Mouse (Mus musculus) megakaryocyte, adult 5-6 weeks (primary cell): ENCODE measurements around the gene Galr2. TPM values are rescaled to one million over a fixed set of nuclear protein-coding genes. Genes with fewer than 3 reads are reported as not detected.

Experiments used
- ATAC-seq: 2 replicates; pipeline ENCODE4 v1.8.0; 2016; ENCODE audit warnings: mild to moderate bottlenecking, inconsistent platforms; ENCODE audit not compliant: poor library complexity, severe bottlenecking
- total RNA-seq, 2 experiments: library from RNA; stranded (forward) in 1 of 2; stranded (reverse) in 1 of 2; fragments of 153-499, 151-499 nt in 1 of 2; fragments of 221-1000, 200-1000 nt in 1 of 2; gene quantifications; 2 replicates each; pipeline versions ENCODE4 v1.2.3 to v1.2.4; 2015 to 2017

The Galr2 gene
- total RNA-seq, 2 experiments from 2014 or later: 0.07 TPM; not detected in 1

DNA sequence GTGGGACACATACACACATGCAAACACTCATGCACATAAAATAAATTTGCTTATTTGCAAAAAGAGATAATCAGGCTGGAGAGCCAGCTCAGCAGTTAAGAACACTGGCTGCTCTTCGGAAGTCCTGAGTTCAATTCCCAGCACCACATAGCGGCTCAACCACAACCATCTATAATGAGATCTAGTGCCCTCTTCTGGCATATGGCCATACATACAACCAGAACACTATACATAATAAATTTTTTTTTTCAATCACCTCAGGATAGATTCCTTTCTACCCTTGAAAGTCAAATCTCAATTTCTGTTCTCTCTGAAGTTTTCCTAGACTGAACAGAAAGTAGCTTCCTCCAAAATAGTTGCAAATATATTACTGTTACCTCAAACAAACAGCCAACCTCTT lies 24.7 kb downstream of the Galr2 start:
- ATAC-seq: no peak

DNA sequence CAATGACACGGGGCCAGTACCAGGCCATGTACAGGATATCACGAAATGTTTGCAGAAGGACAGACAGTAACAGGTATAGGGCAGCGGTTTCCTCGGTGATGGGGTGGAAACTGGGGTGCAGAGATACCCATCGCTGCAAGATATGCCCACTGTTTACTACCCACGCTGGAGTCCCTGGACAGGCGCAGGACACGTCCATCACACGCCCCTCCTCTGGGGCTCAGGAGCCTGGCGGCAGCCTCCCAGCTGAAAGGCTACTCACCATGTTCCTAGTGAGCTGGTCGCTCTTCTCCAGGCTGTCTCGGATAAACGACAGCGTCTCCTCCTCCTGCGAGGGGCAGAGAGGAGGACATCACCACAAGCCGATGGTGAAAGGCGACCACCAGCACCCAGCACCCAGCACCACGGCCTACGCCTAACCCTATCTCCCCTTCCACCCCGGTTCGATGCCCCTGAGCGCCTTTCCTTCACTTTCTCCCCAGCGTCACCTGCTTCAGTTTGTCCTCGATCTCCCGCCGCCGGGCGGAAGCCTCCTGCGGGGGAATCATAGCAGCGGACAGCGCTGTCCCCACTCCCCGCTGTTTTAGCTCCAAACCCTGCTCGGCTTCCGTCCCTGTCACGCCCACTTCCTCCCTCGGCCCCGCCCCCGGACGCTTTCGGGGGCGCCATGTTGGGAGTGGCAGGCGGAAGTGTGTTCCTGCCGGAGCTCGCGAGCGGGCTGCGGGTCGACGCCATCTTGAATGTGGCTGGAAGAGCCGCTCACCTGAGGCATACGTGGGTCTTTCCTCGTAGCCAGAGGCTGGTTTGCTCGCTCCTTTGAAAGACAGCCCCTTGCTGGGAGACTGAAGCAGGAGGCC lies 25.6 kb downstream of the Galr2 start:
- ATAC-seq: peak; percentile 100

DNA sequence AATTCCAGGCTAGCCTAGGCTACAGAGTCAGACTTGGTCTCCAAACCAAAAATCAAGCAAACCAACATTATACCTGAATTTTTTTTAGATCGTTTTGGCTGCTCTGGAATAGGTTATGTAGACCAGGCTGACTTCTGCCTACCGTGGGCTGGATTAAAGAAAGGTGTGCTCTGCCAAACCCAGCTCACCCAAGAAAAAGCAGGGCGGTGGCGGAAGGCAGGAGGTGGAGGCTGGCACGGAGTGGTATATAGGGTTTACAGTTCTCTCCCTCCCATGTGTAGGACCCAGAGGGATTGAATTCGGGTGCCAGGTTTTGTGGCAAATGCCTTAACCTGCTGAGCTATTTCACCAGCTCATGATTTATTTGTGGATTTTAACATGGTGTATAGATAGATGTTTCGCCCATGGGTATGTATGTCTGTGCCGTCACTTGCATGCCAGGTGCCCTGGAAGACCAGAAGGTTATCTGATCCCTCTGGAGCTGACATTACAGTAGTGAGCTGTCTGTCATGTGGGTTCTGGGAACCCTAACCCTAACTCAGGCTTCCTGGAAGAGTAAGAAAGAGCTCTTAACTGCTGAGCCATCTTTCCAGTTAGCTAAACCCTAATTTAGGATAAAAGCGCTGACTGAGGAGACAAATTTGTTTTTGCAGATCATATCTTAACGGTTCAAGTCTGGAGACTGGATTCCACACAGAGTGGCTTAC lies 26.4 kb downstream of the Galr2 start, which contains the start of gene Exoc7:
Gene Exoc7 (minus strand): TSS at position 215 of the 707 bp plus-strand sequence.
- ATAC-seq: no peak

DNA sequence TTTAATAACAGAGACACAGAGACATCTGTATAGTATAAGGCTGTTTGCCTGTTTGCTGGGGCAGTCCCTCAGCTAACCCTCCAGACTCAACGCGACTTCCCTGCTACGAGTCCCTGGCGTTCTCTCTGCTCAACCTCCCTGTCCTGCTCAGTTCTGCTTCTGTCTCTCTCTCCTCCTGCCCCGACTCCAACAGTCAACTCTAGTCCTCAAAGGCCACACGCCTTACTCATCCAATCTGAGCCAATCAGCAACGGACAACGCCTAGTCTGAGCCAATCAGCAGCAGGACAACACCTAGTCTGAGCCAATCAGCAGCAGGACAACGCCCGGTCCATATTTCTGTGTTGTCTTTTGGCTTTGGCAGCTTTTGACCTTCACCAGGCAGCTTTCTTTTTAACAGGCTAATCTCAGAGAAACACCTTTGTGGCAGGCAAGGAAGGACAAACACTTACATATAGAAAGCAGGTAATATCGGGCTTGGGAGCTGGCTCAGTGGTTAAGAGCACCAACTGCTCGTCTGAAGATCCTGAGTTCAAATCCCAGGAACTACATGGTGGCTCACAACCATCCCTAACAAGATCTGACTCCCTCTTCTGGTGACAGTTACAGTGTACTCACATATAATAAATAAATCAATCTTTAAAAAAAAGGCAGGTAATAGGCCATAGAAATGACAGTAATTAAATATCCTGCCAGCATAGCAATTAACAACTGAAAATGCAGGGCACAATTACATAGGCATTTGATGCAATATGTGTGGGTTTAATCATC lies 27.2 kb downstream of the Galr2 start:
- ATAC-seq: 0 out of 2 replicates have a peak, but pooled peaks have one; percentile 26

DNA sequence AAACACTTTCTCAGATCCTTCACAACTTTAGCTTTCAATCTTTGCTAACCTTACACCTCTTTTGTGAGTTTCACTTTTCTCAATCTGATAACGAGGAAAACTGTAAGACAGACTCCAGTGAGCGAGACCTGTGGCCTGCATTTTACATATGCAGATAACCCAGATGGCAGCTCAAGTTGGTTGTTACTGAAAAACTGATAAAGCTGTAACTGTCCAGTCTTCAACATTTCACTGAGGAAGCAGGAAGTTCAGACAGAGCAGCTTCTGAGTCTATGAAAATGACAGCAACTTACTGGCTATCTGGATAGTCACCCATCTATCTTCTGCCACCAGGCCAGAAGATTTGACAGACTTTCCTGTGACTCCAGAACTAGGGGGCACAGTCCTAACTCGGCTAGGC lies 28.9 kb downstream of the Galr2 start:
- no peak for ATAC-seq

DNA sequence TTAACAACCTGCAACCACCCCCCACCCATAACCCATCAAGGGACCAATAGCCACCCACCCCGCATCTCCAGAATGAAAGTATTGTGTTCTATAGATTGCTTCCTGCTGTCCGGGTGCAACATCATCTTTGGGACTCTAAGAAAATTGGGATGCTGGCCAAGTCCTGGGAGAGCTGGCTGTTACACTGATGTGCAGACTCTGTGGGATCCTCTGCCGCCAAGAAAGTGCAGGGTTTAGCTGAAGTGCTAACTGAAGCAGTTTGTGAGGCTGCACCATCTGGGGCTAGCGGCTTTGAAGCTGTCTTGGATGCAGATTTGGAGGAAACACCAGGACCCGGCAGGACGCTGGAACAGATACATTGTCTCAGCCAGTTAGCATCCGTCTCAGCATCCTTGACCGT lies 30.4 kb downstream of the Galr2 start:
- ATAC-seq: no peak

DNA sequence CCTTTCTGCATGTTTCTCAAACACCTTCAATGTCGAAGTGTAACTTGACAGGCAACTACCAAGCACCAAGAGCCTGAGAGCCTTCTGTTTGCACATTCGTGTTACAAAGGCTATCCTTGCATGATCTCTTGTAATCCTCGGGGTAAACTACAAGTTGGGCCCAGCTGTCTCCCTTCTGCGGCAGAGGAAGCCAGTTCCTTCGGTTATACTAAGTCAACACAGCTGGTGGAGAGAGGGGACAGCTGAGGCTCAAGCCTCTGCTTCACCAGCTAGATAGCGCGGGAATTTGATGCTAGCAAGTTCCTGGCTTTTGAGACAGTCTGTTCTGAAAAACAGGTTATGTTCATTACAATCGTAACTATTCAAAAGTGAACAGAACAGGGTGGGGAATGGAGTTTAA lies 31.6 kb downstream of the Galr2 start:
- ATAC-seq: no peak

DNA sequence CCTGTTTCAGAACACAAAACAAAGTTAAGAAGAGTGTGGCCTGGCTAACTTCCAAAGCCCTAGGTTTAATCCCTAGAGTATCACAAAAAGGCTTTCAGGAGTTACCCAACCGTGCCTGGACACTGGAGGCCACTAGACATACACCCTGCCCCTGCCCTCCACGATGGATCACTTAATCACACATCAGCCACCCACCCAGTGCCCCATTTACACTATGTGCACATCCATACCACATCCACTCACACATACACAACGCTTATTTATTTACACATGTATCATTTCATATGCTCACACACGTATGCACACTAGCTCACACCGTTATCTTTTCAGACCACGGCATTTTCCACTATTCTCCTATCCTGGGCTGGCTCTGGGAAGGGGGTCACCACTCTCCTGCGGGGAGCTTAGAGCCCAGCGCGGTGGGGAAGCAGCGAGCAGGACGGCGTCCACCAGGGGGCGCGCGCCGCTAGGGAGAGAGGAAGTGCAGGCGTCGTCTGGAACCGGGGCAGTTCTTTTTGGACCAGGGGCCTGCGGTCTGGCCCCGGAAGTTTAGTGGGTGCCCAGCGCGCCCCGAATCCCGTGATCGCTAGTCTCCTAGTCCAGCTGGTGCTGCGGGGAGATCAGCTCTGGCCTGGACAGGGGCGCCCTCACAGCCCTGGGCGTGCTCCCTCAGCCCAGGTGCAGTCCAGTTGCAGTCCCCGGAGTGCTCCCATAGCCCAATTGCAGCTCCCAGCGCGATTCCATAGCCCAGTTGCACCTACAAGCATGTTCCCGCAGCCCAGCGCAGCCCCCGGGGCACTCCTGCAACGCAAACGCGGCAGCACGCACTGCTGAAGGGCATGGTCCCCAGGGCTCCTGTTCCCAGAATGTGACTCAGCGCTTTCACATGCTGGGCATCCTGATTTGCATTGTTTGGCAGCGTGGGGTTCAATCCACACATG lies 38.2 kb downstream of the Galr2 start:
- ATAC-seq: peak; percentile 99

DNA sequence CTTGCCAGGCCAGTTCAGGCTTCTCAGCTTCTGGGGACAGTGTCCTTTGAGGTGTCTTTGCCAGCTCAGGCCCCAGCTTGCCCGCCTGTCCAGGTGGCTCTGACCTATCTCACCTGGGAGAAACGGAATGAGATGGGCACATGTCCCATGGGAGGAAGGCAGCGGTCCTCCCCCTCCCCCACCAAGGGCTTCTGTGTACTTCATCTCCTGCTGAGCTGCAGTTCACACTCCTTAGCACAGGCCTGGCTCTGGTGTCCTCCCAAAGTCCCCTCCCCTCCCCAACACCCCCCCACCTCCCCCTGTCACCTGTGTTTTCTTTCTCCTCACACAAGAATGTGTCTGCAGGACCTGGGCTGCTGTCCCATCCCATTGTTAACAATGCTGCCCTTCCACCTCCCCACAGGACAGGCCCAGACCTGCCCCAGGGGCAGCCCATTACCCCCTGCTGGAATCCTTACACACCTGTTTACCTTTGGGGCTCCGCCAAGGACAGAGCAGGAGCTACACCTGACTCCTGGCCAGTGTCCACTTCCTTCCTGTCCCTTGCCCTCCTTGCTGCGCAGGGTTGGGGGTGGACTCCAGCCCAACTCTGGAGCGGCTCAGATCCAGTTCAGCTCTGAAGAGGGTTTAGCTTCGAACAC lies 46.3 kb downstream of the Galr2 start:
- ATAC-seq: no peak

DNA sequence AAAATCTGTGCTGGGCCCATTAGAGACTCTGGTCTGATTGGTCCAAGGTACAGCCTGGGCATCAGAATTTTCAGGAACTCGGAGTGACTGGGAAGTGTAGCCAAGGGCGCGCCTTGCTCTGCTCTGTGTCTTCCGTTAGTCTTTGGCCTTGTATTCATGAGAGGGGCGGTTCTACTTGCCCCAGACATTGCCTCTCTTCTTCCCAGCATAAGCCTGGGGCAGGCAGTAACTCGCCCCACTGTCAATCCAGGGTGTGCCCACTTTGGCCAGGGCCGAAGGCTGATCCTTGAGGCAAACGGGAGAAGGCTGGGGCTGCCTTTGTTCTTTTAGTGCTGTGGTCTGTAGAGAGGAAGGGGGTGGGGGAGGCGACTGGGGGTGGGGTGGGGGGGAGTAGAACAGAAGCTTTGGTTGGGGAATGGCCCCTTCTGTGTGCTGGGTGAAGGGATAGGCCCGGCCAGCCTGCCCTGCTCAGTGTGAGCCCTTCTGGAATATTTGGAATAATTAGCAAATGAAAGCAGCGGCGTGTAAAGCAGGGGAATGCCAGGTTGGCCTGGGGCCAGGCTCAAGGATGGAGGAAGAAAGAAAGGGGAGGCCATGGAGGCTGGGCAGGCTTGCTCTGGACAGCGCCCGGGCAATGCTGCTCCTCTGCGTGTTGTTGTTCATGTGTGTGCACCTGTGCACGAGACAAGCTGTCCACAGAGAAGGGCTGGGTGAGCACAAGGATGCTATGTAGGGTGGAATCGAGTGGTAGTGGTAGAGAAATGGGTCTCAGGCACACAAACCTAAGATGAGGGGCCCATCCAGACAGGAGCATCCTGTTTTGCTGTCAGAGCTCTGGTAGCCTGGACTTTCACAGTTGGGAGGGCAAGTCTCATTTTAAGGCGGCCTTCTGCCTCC lies 48.8 kb downstream of the Galr2 start:
- no peak for ATAC-seq

DNA sequence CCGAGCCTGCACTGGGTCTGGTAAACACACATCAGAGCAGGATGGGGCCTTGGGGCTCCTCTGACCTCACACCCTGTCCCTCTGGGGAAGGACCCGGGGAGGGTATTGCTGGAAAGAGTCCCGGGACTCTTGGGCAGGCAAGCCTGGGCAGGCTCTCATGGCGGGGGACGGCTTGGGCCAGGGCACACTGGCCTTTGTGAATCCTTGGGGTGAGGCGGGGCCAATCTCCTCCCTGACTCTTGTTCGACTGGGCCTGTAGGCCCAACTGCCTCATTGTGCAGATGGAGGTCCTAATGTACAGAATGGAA lies 49.4 kb downstream of the Galr2 start:
- no peak for ATAC-seq

DNA sequence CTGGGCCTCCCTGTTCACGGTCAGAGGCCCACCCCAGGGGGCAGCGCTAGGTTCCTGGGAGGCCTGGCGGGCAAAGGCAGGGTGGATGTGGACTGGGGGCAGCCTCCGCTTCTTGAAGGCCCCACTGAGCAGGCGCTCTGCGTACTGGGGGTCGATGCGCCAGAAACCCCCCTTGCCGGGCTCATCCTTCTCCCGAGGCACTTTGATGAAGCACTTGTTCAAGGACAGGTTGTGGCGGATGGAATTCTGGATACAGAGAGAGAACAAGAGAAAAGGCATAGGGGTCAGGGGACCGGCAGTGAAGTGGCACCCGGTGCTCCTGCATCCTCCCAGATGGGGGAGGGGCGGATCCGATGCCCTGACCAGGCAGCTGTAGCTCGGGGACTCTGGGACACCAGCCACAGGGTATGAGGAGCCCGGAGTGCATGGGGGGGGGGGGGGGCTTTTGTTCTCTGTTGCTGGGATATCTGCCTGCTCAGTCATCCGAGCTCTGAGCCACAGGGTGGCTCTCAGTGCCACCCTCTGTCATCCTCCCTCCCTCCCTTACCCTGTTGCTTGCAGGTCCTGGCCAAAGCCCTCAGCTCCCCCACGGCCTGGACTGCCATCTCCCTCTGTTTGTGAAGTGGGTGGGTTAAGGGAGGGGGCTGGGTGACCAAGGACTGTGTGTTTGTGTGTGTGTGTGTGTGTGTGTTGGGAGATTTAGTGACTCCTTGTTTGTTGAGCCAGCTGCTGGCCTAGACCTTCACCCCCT lies 51.7 kb downstream of the Galr2 start:
- ATAC-seq: no peak

DNA sequence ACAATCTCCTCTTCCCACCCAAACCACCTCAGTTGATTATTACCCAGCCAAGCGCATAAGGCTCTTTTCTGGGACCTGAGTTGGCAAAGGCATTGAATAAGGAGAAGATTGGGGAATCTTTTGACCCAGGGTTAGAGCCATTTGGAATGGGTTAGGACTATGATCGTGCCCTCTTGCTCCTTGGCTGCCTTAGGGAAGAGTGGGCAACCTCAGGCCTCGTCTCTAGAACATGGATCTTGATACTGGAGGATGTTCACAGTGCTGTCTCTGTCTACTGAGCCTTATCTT lies 52.2 kb downstream of the Galr2 start:
- ATAC-seq: no peak

Other genes starting within 250 kb of the Galr2 start
- gene Unc13d, start 203.0 kb upstream of the Galr2 start, total RNA-seq (2015): 16.5 and 18.2 TPM in 2 replicates
- gene Unc13d, start 203.0 kb upstream of the Galr2 start, total RNA-seq (2017): 26.7 and 27.7 TPM in 2 replicates
- gene Wbp2, start 193.9 kb upstream of the Galr2 start, total RNA-seq (2015): 89.9 and 100 TPM in 2 replicates
- 39.5 and 49.8 TPM in 2 replicates for gene Wbp2, start 193.9 kb upstream of the Galr2 start, total RNA-seq (2017)
- 0.47 TPM in 1 of 2 replicates, not detected in the other for gene Trim47, start 153.7 kb upstream of the Galr2 start, total RNA-seq (2015)
- gene Trim47, start 153.7 kb upstream of the Galr2 start, total RNA-seq (2017): 0.07 TPM in 1 of 2 replicates, not detected in the other
- gene Trim65, start 149.8 kb upstream of the Galr2 start, total RNA-seq (2015): 15.8 and 15.9 TPM in 2 replicates
- gene Trim65, start 149.8 kb upstream of the Galr2 start, total RNA-seq (2017): 7.9 and 10.7 TPM in 2 replicates
- gene Mrpl38, start 142.1 kb upstream of the Galr2 start, total RNA-seq (2015): 14.6 and 17.3 TPM in 2 replicates
- gene Mrpl38, start 142.1 kb upstream of the Galr2 start, total RNA-seq (2017): 6.9 and 10.0 TPM in 2 replicates
- 2.9 and 5.9 TPM in 2 replicates for gene Fbf1, start 112.8 kb upstream of the Galr2 start, total RNA-seq (2015)
- 5.7 and 6.3 TPM in 2 replicates for gene Fbf1, start 112.8 kb upstream of the Galr2 start, total RNA-seq (2017)
- gene Ten1, start 82.1 kb upstream of the Galr2 start, total RNA-seq (2015): 58.5 and 63.9 TPM in 2 replicates
- 21.4 and 27.2 TPM in 2 replicates for gene Ten1, start 82.1 kb upstream of the Galr2 start, total RNA-seq (2017)
- 15.1 and 18.3 TPM in 2 replicates for gene Acox1, start 81.9 kb upstream of the Galr2 start, total RNA-seq (2015)
- gene Acox1, start 81.9 kb upstream of the Galr2 start, total RNA-seq (2017): 18.6 and 19.7 TPM in 2 replicates
- gene Evpl, start 42.9 kb upstream of the Galr2 start, total RNA-seq (2015): 0.11 TPM in 1 of 2 replicates, not detected in the other
- gene Evpl, start 42.9 kb upstream of the Galr2 start, total RNA-seq (2017): 0.24 and 0.37 TPM in 2 replicates
- 17.4 and 21.0 TPM in 2 replicates for gene Srp68, start 6.7 kb upstream of the Galr2 start, total RNA-seq (2015)
- 17.8 and 19.3 TPM in 2 replicates for gene Srp68, start 6.7 kb upstream of the Galr2 start, total RNA-seq (2017)
- 29.2 and 34.8 TPM in 2 replicates for gene Exoc7, start 26.3 kb downstream of the Galr2 start, total RNA-seq (2015)
- gene Exoc7, start 26.3 kb downstream of the Galr2 start, total RNA-seq (2017): 20.3 and 27.3 TPM in 2 replicates
- gene Foxj1, start 54.5 kb downstream of the Galr2 start, total RNA-seq (2015): not detected in 2 replicates
- not detected in 2 replicates for gene Foxj1, start 54.5 kb downstream of the Galr2 start, total RNA-seq (2017)
- gene Rnf157, start 132.1 kb downstream of the Galr2 start, total RNA-seq (2015): 6.2 and 7.0 TPM in 2 replicates
- gene Rnf157, start 132.1 kb downstream of the Galr2 start, total RNA-seq (2017): 5.7 and 7.1 TPM in 2 replicates
- 94.1 and 112 TPM in 2 replicates for gene Ubald2, start 153.2 kb downstream of the Galr2 start, total RNA-seq (2015)
- gene Ubald2, start 153.2 kb downstream of the Galr2 start, total RNA-seq (2017): 58.4 and 64.0 TPM in 2 replicates
- not detected in 2 replicates for gene Qrich2, start 185.3 kb downstream of the Galr2 start, total RNA-seq (2015)
- 0.18 and 0.65 TPM in 2 replicates for gene Qrich2, start 185.3 kb downstream of the Galr2 start, total RNA-seq (2017)
- 28.6 and 32.6 TPM in 2 replicates for gene Prpsap1, start 213.3 kb downstream of the Galr2 start, total RNA-seq (2015)
- gene Prpsap1, start 213.3 kb downstream of the Galr2 start, total RNA-seq (2017): 19.2 and 34.6 TPM in 2 replicates
- gene Sphk1, start 250.0 kb downstream of the Galr2 start, total RNA-seq (2015): 0.60 and 2.2 TPM in 2 replicates
- 1.7 and 2.1 TPM in 2 replicates for gene Sphk1, start 250.0 kb downstream of the Galr2 start, total RNA-seq (2017)